Mouse (Mus musculus): ENCODE data around the gene Mybbp1a. TPM values are rescaled to one million over a fixed set of nuclear protein-coding genes. Genes with fewer than 3 reads are reported as not detected.
A peak's percentile ranks its signal among the peaks of the same experiment; 100 is the strongest.

Gene Mybbp1a
- polyA plus RNA-seq, 1 experiment from 2014 or later, result 236 TPM

- 55% methylated on average over 5 of the region's 5 CpGs for WGBS
- H3K27me3 ChIP-seq (ENCODE audit: low read depth, poor library complexity, severe bottlenecking), result no peaks in the 10 kb centered on the region
- no peaks in the 10 kb centered on the region for H3K9me3 ChIP-seq (replicated peaks)
- 0 out of 2 replicates have a peak overlapping the region, but pooled peaks have one; percentile 9 for H3K27ac ChIP-seq (replicated peaks)
- H3K4me1 ChIP-seq, result peaks cover 42% of the 10 kb centered on the region
- no peak overlapping the region for H3K4me3 ChIP-seq
- DNase-seq (ENCODE audit: low spot score), result no peak
- H3K36me3 ChIP-seq, result no peaks in the 10 kb centered on the region
Observed at GRCm38 (mm10) chr11:72477182-72477581, 36.0 kb downstream of the Mybbp1a start.

GRCm38 (mm10) chr11:72477653-72478052 is 36.5 kb downstream of the Mybbp1a start:
- no peak for DNase-seq (ENCODE audit: low spot score)
- H3K9me3 ChIP-seq (replicated peaks), result no peaks in the 10 kb centered on the region
- H3K27me3 ChIP-seq (ENCODE audit: low read depth, poor library complexity, severe bottlenecking), result no peaks in the 10 kb centered on the region
- 0 out of 2 replicates have a peak overlapping the region, but pooled peaks have one; percentile 9 for H3K27ac ChIP-seq (replicated peaks)
- no peaks in the 10 kb centered on the region for H3K36me3 ChIP-seq
- H3K4me1 ChIP-seq, result peaks cover 42% of the 10 kb centered on the region
- H3K4me3 ChIP-seq, result no peak overlapping the region
- 91% methylated on average over 1 of the region's 1 CpGs for WGBS

GRCm38 (mm10) chr11:72478228-72478627 is 37.1 kb downstream of the Mybbp1a start:
- Histone ChIP-seq H3K36me3 (no peaks in the 10 kb centered on the region), H3K27me3 (ENCODE audit: low read depth, poor library complexity, severe bottlenecking) (no peaks in the 10 kb centered on the region), H3K4me1 (peaks cover 42% of the 10 kb centered on the region), H3K9me3 (replicated peaks) (no peaks in the 10 kb centered on the region), H3K4me3 (no peak overlapping the region), H3K27ac (replicated peaks) (no peak overlapping the region)
- DNase-seq (ENCODE audit: low spot score), result no peak
- WGBS, result 73% methylated on average over 6 of the region's 6 CpGs

GRCm38 (mm10) chr11:72479499-72479898 is 38.3 kb downstream of the Mybbp1a start:
- DNase-seq (ENCODE audit: low spot score), result no peak
- Histone ChIP-seq H3K4me3 (no peak overlapping the region), H3K27me3 (ENCODE audit: low read depth, poor library complexity, severe bottlenecking) (no peaks in the 10 kb centered on the region), H3K9me3 (replicated peaks) (no peaks in the 10 kb centered on the region), H3K36me3 (no peaks in the 10 kb centered on the region), H3K27ac (replicated peaks) (peak overlapping the region; percentile 46), H3K4me1 (peaks cover 39% of the 10 kb centered on the region)
- WGBS, result 83% methylated on average over 2 of the region's 2 CpGs

GRCm38 (mm10) chr11:72481313-72481712 is 40.2 kb downstream of the Mybbp1a start:
- Histone ChIP-seq H3K36me3 (no peaks in the 10 kb centered on the region), H3K27ac (replicated peaks) (peak overlapping the region; percentile 6; the same call in 1 of the 2 replicates), H3K9me3 (replicated peaks) (no peaks in the 10 kb centered on the region), H3K4me3 (no peak overlapping the region), H3K4me1 (peaks cover 36% of the 10 kb centered on the region), H3K27me3 (ENCODE audit: low read depth, poor library complexity, severe bottlenecking) (no peaks in the 10 kb centered on the region; the same call in 1 of the 2 replicates)
- DNase-seq (ENCODE audit: low spot score), result no peak
- WGBS, result 84% methylated on average over 5 of the region's 5 CpGs

GRCm38 (mm10) chr11:72481952-72482351 is 40.8 kb downstream of the Mybbp1a start:
- 90% methylated on average over 4 of the region's 4 CpGs for WGBS
- Histone ChIP-seq H3K36me3 (no peaks in the 10 kb centered on the region), H3K27me3 (ENCODE audit: low read depth, poor library complexity, severe bottlenecking) (peaks cover 5% of the 10 kb centered on the region), H3K4me3 (no peak overlapping the region), H3K4me1 (peaks cover 37% of the 10 kb centered on the region), H3K9me3 (replicated peaks) (no peaks in the 10 kb centered on the region), H3K27ac (replicated peaks) (no peak overlapping the region)
- no peak for DNase-seq (ENCODE audit: low spot score)

- WGBS, result 82% methylated on average over 6 of the region's 6 CpGs
- Histone ChIP-seq H3K36me3 (no peaks in the 10 kb centered on the region), H3K4me3 (no peak overlapping the region), H3K4me1 (peaks cover 37% of the 10 kb centered on the region), H3K27ac (replicated peaks) (no peak overlapping the region), H3K9me3 (replicated peaks) (no peaks in the 10 kb centered on the region), H3K27me3 (ENCODE audit: low read depth, poor library complexity, severe bottlenecking) (peaks cover 31% of the 10 kb centered on the region)
- no peak for DNase-seq (ENCODE audit: low spot score)
Observed at GRCm38 (mm10) chr11:72484549-72484948, 43.4 kb downstream of the Mybbp1a start.

GRCm38 (mm10) chr11:72485157-72485556 is 44.0 kb downstream of the Mybbp1a start:
- Histone ChIP-seq H3K27me3 (ENCODE audit: low read depth, poor library complexity, severe bottlenecking) (peaks cover 35% of the 10 kb centered on the region), H3K9me3 (replicated peaks) (no peaks in the 10 kb centered on the region), H3K36me3 (no peaks in the 10 kb centered on the region), H3K4me1 (peaks cover 43% of the 10 kb centered on the region), H3K27ac (replicated peaks) (no peak overlapping the region), H3K4me3 (no peak overlapping the region)
- DNase-seq (ENCODE audit: low spot score), result no peak
- 68% methylated on average over 5 of the region's 5 CpGs for WGBS

GRCm38 (mm10) chr11:72485960-72486359 is 44.8 kb downstream of the Mybbp1a start:
- Histone ChIP-seq H3K27ac (replicated peaks) (no peak overlapping the region), H3K4me3 (no peak overlapping the region)
- WGBS, result 77% methylated on average over 11 of the region's 11 CpGs

GRCm38 (mm10) chr11:72487171-72487570 is 46.0 kb downstream of the Mybbp1a start:
- Histone ChIP-seq H3K9me3 (replicated peaks) (no peaks in the 10 kb centered on the region), H3K36me3 (no peaks in the 10 kb centered on the region), H3K4me1 (peaks cover 51% of the 10 kb centered on the region), H3K27ac (replicated peaks) (no peak overlapping the region), H3K27me3 (ENCODE audit: low read depth, poor library complexity, severe bottlenecking) (peaks cover 54% of the 10 kb centered on the region), H3K4me3 (peak overlapping the region; percentile 73)
- no peak for DNase-seq (ENCODE audit: low spot score)
- 70% methylated on average over 5 of the region's 5 CpGs for WGBS

More at GRCm38 (mm10) chr11:72485960-72486359, 44.8 kb downstream of the Mybbp1a start:
- Histone ChIP-seq H3K9me3 (replicated peaks) (no peaks in the 10 kb centered on the region), H3K4me1 (peaks cover 44% of the 10 kb centered on the region), H3K36me3 (no peaks in the 10 kb centered on the region), H3K27me3 (ENCODE audit: low read depth, poor library complexity, severe bottlenecking) (peaks cover 43% of the 10 kb centered on the region)
- no peak for DNase-seq (ENCODE audit: low spot score)

GRCm38 (mm10) chr11:72487739-72488138 is 46.6 kb downstream of the Mybbp1a start:
- DNase-seq (ENCODE audit: low spot score), result no peak
- Histone ChIP-seq H3K27ac (replicated peaks) (no peak overlapping the region), H3K9me3 (replicated peaks) (no peaks in the 10 kb centered on the region), H3K27me3 (ENCODE audit: low read depth, poor library complexity, severe bottlenecking) (peaks cover 54% of the 10 kb centered on the region), H3K36me3 (no peaks in the 10 kb centered on the region), H3K4me1 (peaks cover 51% of the 10 kb centered on the region), H3K4me3 (peak overlapping the region; percentile 73)
- 80% methylated on average over 2 of the region's 2 CpGs for WGBS

- H3K9me3 ChIP-seq (replicated peaks), result no peaks in the 10 kb centered on the region
- no peaks in the 10 kb centered on the region for H3K36me3 ChIP-seq
- peak overlapping the region; percentile 76 for H3K27ac ChIP-seq (replicated peaks)
- peaks cover 51% of the 10 kb centered on the region for H3K4me1 ChIP-seq
- peak; percentile 56 for DNase-seq (ENCODE audit: low spot score)
- peak overlapping the region; percentile 73 for H3K4me3 ChIP-seq
- H3K27me3 ChIP-seq (ENCODE audit: low read depth, poor library complexity, severe bottlenecking), result peaks cover 54% of the 10 kb centered on the region
- WGBS, result under 1% methylated on average over 38 of the region's 38 CpGs
Observed at GRCm38 (mm10) chr11:72488753-72489271, 47.7 kb downstream of the Mybbp1a start.

GRCm38 (mm10) chr11:72489397-72489796 is 48.2 kb downstream of the Mybbp1a start:
- Histone ChIP-seq H3K27ac (replicated peaks) (peak overlapping the region; percentile 76), H3K27me3 (ENCODE audit: low read depth, poor library complexity, severe bottlenecking) (peaks cover 54% of the 10 kb centered on the region), H3K4me1 (peaks cover 51% of the 10 kb centered on the region), H3K4me3 (peak overlapping the region; percentile 73), H3K9me3 (replicated peaks) (no peaks in the 10 kb centered on the region), H3K36me3 (no peaks in the 10 kb centered on the region)
- DNase-seq (ENCODE audit: low spot score), result no peak
- WGBS, result 2% methylated on average over 42 of the region's 42 CpGs
